Mouse (Mus musculus) liver, adult 2 months (tissue): ENCODE measurements at regions not wholly inside any gene's neighbourhood (a gene's known extent, or its start where the extent isn't known, plus 50 kb on each side); places are given as distances from the start of the nearest gene placed in this dataset.

Experiments used
- CTCF ChIP-seq: fragments of 200-500 bp; IDR thresholded peaks from 2 replicates; pipeline ENCODE4 v1.5.1; 2011; ENCODE audit warnings: low read depth, low read length, control low read depth
- POLR2A ChIP-seq: fragments of 200-500 bp; IDR thresholded peaks from 2 replicates; pipeline ENCODE4 v1.6.1; 2011; ENCODE audit warnings: low read length, control low read depth; ENCODE audit not compliant: insufficient read depth; ENCODE audit errors: extremely low read depth

DNA sequence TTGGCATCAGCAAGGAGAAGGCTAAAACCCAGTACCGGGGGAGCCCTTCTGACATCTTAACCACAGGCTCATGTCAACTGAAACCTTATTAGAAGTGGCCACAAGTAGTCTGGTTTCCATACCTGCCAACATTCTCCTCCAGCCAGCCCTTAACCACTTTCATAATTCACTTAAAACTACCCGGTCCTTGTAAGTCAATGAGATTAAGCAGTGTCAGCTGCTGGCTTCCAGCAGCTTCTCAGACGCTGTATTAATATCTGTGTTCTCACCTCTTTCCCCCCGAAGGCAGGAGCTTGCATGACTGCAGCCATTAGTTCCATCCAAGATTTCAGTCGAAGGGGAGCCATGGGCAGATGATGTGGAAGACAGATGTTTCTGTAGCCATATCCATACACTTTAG is 530.6 kb upstream of the Nrp1 start:
- TF ChIP-seq CTCF (no peak), POLR2A (no peak)
